Mouse (Mus musculus) neutrophil, adult 5-6 weeks (primary cell): Measurements from ENCODE around the gene Rell1. TPM values are rescaled to one million over a fixed set of nuclear protein-coding genes. Genes with fewer than 3 reads are reported as not detected.

ENCODE experiments used
- ATAC-seq: fragments of 151-379, 151-347 bp; 2 replicates; pipeline ENCODE4 v1.8.0; 2017; ENCODE audit warnings: mild to moderate bottlenecking, moderate TSS enrichment; ENCODE audit not compliant: insufficient number of reproducible peaks, poor library complexity, low FRiP score, severe bottlenecking; ENCODE audit errors: extremely low read depth
- total RNA-seq: library from RNA; stranded (forward); fragments of 200-1000 nt; gene quantifications from 2 replicates; pipeline ENCODE4 v1.2.3, GENCODE M21; 2017

Gene Rell1
- total RNA-seq, result 40.7 and 43.1 TPM in 2 replicates

DNA sequence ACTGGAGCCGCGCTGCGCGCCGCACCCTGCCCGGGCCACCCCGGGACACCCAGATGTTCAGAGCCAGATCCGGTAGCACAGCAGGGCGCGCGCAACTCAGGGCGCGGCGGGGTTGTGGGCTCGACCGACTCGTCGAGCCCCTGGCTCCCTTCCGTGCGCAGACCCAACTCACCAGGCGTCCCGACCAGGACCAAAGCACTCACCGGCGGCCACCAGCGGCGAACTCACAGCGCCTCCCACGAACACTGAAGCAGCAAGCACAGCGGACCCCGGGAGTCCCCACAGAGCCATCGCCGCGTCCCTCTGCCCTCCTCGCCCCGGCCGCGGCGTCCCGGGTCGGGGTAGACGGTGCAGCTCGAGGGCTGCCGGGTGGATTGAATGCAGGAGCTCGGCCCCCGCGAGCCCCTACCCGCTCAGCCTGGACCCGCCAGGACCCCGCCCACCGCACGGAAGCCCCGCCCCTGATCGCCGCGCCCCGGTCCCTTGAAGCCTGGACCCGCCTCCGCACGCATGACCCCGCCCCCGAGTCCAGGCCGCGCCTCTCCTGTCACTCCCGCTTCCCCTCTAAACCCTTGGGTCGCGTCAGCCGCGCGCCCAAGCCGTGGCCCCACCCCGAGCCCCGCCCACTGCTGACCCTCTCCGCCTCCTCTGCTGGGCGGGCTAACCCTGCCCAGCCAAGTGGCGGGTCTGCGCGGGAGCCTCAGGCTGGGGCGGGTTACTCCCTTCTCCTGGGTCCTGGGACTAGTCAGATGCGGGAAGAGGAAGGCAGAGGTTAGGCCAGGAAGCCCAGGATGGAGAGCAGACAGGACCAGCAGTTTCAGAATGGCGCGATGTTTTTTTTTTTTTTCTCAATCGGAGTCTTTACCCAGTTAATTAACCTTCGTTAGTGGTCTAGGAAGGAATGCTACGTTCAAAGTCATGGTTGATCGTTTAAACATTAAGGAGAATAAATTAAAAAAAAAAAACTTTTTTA, at the start of gene Rell1:
TSS of gene Rell1 (minus strand) at position 455 of the 973 bp plus-strand sequence.
- peak; percentile 90 for ATAC-seq

DNA sequence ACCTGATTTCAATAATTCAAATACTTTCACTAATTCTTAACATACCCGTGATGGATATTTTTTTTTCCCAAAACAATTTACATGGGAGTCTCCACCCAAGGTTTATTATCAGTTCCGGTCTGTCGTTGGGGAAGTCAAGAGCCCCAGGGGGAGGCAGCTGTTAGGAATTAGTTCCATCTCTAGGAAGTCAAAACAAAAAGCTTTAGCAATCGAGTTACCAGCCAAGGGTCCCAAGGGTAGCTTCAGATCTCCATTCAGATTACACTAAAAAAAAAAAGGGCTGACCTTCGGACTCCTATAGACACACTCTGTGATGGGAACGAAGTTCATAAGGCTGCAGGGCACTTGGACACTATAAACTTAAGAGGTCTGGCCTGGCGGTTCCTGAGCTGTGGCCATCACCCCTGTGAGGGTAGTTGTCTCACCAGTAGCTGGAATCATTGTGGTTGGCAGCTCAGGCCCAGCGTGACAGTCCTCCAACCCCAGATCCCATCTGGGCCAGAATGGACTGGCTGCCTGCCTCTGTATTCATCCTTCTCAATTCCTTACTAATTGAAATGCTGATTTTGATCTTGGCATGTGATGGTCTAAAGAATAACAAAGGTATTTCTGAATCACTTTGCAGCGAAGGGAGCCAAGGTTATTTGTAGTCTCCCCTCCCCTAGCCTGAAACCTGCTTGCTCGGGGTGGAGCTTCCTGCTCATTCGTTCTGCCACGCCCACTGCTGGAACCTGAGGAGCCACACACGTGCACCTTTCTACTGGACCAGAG, 44.1 kb upstream of the Rell1 start:
- no peak for ATAC-seq

DNA sequence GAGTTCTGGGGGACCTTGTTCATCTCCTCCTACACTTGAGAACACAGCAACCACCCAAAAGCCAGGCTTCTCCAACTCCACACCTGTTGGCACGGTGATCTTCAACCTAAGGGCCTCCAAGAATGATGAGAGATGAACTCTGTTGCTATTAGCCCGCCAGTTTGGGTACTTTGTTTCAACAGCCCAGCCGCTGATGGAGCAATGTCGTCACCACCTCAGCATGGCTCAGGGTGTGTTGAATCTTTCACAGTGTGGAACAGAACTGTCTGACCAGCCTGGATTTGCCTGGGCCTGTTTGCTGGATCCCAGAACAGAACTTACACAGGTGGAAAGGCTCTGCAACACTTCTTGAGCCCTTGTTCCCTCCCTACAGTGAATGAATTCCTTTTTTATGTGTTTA, 37.9 kb upstream of the Rell1 start:
- no peak for ATAC-seq

DNA sequence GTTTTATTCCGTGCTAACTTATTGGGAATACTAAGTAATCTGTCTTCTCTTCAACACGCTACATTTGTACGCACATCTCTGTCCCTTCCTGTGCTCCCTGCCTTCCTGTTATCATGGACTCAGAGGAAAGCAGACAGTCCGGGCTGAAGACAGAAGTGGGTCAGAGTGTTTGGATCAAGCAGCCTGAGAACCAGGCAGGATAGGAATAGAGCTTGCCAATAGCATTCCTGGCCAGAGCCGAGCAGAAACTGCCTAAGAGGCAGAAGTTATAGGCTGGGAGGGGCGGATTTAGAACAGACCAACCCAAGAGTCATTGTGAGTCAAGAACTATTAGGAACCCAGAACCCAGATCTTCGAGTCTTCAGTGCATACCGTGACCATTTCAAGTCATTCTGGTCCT, 34.6 kb upstream of the Rell1 start:
- ATAC-seq, result no peak

DNA sequence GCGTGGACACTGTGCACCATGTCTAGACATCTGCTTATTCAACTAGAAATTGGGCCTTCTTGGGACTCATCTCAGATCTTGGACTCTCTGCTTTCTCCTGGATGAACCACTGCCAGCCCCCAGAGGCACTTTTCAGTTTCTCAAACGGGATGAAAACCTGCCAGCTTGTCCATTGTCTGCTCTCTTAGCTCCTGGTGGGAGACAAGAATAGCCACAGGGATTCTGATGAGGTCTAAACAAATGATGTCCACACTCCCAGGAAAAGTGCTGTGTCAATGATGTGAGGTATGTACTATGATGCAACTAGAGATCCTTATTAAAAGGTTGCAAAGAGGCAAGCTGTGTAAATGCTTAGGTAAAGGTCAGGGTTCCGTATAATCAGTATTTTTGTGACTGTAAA, 25.2 kb upstream of the Rell1 start:
- ATAC-seq, result no peak

DNA sequence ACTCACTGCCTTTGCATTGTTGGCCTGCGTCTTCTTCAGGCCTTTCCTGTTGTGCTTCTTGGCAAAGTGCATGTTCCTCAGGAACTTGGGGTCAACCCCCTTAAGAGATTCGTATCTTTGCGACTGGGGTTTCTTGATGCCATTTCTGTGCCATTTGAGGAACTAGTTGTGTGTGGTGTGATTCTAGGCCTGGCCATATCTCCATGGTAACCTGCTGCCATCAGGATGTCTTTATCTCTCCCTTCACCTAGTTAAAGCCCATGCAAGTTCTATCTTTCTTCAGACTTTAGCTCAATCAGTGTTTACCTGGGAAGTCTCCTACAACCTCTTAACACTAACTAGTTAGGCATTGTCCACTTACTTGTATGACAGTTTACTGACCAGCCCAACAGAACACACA, 22.0 kb upstream of the Rell1 start:
- ATAC-seq, result no peak

DNA sequence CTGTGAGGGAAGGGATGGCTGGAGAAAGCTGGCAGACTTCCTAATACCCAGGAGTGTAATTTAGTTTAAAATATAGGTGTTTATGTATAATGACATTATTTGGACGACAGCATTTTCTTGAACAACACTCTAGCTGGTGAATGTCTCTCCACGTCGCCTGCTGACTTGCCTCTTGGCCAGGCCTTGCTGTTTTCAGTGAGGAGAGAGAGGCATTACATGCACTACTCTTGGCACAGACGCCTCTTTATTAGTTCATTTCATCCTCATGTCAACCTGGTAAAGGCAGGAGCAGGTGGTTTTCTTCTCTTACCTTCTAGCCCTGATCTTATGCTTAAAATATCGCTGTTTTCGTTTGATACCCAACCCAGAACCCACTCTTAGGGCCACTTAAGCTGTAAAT, 17.6 kb upstream of the Rell1 start:
- ATAC-seq, result no peak

DNA sequence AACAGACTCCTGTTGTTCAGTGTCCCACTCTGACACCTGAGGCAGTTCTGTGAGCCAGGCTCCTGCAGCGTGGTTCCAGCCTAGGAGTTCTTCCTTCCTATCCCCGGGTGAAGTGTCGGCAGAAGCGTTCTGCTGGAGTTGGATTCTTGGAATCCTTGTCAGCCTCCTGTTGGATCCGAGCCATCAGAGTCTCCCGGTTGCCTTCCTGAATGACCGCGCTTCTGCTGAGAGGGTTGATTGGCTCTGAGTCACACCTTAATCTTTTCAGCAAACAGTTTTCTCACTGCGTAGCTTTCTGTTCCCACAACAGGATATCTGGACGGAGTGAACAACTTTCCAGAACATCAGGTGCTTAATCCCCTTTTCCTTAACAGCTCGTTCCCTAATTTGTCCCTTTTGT, 13.6 kb upstream of the Rell1 start:
- ATAC-seq, result no peak

DNA sequence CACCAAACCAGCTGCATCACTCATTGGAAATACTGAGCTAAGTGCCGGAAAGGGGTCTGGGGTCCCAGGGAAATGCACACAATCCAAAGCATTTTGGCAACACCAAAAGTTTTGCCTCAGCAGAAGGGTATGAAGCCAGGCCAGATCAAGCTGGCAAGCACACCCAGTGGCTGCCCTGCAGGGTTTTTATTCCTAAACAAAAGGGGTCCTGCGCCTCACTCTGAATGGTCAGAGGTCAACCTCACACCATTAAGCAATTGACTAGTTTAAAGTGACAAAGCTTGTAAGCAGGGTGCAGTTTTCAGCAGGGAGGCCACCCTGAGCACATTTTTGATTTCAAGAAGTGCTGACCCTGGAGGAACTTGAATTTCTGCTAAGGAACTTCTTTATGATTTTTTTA, 2.3 kb upstream of the Rell1 start:
- no peak for ATAC-seq

DNA sequence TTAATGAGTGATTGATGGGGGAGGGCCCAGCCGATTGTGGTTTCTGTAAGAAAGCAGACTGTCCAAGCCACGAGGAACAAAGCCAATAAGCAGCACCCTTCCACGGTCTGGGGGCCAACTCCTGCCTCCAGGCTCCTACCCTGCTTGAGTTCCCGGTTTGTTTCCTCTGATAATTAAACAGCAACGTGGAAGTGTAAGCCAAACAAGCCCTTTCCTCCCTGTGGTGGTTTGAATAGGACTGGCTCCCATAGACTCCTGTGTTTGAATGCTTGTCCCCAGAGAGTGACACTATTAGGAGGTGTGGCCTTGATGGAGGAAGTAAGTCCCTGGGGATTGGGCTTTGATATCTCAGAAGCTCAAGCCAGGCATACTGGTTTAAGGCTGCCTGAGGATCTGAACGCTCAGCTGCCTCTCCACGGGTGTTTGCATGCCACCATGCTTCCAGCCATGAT, 1.6 kb upstream of the Rell1 start:
- ATAC-seq, result no peak

DNA sequence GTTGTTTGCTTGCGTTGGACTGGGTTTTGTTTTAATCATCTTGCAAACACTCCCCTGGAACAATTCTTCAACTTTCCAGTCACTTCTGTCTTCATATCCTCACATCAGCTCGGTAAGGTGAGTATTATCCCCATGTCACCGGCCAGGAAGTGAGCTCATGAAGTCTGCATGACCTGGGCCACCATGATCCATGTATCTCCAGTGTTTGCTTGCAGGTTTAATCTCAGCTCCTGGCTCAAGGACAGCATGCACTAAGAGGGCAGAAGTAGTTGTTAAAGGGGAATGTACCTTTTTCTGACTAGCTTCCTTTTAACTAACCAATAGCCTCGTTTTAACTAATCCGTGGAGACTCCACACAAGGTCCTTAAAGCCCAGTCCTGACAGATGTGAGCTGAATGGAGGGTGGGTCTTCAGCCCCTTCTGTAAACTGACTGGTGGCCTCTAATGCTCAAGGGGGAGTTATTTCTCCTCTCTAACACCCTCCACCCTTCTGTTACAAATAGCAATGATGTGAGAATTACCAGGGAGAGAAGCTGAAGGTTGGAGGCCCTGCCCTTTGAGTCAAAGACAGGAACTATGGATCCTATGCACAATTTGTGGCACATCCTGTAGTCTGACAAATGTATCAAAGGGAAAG, 897 bp upstream of the Rell1 start:
- ATAC-seq, result no peak

DNA sequence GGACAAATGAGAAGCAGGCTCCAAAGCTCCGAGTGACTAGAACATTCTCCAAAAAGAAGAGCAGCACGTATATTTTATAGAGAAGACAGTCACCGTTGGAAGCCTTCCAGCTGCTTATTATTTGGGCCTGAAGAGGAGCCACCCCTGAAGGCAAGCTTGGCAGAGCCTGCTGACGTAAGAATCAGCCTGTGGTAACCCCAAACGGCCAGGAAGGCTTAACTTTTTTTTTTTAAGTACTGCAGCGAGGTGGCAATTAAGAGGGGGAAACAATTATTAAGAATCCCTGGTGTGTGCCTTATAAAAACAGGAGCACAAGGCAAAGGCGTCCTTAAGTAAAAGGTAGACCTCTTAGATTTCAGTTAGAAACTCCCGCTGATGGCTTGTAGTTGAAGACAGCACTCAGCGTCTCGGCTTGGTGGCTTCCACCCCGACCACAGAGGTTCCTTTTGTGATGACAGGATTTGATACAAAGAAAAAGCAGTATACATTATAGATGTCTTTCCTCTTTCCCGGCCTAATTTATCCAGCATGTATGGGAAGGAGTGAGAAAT, 1.0 kb downstream of the Rell1 start:
- ATAC-seq, result peak; percentile 20; the same call in 1 of the 2 replicates

DNA sequence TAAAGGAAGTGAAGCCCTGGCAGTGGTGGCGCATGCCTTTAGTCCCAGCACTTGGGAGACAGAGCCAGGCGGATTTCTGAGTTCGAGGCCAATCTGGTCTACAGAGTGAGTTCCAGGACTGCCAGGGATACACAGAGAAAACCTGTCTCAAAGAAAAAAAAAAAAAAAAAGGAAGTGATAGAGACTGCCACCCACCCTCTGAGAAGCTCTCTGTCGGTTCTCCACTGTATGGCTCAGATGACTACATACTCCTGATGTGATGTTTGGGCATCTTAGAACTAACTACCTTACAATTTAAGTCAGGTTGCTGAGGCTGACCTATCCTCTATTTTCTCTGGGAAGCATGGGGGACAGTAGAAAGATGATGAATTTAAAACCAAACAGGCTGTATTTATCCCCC, 2.3 kb downstream of the Rell1 start:
- no peak for ATAC-seq

DNA sequence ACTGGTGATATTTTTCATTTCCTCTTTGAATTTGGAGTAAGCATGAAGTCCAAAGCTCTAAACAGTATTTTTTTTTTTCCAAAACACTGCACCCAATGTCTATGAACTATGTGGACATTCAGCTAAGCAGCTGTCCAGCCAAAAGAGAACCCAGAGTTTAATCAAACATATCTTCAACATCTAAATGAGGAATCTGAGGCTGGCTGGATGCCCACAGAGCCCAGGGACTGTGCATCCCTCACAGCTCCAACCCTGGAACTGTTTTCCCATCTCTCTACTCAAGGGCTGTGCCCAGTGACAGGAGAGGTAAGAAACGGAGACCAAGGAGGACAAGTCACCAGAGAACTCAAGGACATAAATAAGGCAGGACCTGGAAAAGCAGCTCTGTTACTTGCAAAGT, 2.8 kb downstream of the Rell1 start:
- no peak for ATAC-seq

DNA sequence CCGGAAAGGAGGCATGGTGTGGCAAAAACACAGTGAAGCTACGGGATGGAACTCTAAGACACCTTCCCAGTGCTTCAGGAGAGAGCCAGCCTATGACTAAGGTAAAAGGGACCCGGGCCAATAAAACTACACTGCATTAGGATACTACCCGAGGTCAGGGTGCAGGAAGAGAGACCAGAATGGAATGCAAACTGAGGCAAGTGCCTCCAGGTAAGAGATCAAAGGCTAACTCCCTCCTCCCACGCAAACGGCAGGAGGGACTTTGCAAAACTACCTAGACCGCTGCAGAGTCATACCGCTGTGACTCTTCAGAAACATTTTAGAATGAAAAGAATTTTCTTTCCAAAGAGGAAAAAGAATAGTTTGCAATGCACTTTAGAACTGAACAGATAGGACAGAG, 4.1 kb downstream of the Rell1 start:
- no peak for ATAC-seq

DNA sequence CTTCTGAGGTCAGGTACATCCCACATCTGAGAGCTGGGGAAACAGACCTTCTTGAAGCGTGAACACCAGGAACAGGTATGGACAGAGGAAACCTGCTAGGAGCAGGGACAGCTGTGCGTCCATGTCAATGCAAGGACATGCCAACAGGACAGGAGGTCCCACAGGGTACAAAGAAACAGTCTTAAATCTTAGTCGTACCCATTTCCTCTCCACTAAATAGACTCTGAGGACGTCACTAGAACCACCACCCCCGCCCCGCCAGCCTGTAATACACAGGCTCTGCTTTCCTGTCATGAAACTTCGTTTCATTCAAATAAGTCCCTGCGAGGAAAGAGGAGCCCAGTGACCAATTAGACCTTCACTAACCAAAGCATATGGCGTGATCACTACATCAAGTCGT, 7.0 kb downstream of the Rell1 start:
- no peak for ATAC-seq

DNA sequence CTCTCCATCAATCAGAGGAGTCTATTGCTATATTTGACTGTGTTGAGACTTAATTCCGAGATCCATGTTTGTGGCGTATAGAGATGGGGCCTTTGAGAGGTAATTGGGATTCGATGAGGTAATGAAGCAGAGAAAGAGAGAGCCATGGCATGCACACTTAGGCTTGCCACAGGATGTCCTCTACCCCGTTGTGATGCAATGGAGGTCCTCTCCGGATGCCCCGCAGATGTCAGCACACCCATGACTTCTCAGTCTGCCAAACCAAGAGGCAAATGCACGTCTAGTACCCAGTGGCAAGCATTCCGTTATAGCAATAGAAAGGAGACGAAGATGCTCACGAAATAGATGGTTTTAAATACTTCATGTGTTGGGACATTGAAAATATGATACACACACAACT, 8.1 kb downstream of the Rell1 start:
- no peak for ATAC-seq

DNA sequence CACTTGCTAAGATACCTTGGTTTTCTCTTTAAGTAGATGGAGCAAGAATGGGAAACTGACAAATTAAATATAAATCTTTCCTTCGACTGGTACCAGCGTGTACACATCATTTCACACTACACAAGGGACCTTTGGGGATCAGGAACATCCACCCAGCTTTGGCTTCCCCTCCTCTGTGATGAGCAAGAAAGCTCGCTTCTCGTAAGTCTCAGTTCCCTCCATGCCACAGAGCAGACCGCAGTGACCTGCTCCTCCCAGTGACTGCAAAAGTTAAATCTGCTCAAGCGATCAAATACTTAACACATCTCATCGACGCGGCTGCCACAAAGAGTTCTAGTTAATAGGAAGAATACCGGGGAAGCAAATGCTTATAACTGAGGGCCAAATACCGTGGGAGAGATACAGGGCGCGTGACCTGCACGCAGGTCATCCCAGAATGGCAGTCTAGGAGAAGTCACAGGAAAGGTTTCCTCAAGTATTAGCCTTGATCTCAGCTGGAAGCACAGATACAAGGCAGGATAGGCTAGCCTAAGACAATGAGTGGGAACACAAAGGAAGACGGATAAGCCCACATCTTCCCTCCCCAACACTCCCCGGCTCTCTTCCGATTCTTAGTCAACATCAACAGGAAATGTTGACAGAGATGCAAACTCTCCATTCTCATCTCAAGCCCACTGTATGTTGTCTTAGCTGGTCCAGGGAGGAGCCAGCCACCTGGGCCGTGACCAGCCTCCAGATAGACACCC, 9.6 kb downstream of the Rell1 start:
- ATAC-seq, result no peak

DNA sequence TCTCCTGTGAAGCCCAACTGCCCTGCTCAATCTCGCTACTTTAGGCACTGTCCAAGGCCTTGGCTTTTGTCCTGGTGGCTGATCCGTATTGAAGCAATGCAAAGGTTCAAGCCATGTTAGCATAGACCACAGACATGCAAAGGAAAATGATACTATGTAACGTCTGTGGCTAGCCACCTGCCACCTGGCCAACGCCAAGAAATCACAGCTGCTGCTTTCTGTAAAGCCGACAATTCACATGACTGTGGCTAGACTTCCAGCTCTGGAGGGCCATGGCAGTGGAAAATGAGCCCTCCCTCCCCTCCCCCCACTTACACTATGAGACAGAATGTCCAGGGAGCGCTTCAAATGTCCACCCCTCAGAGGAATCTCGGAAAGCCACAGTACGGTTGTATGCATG, 11.1 kb downstream of the Rell1 start:
- no peak for ATAC-seq
